Mouse (Mus musculus): ENCODE data around the gene Fen1.

Gene Fen1

GRCm38 (mm10) chr19:10216101-10216500 lies 12.1 kb upstream of the Fen1 start:
- no peak for DNase-seq (ENCODE audit: low read depth, low spot score)

- no peak for DNase-seq (ENCODE audit: low read depth, low spot score)
Measured at GRCm38 (mm10) chr19:10213796-10214471, 10.0 kb upstream of the Fen1 start.

- DNase-seq (ENCODE audit: low read depth, low spot score): no peak
Measured at GRCm38 (mm10) chr19:10210885-10211284, 6.9 kb upstream of the Fen1 start.

GRCm38 (mm10) chr19:10208851-10209250 lies 4.9 kb upstream of the Fen1 start:
- DNase-seq (ENCODE audit: low read depth, low spot score): no peak

DNA sequence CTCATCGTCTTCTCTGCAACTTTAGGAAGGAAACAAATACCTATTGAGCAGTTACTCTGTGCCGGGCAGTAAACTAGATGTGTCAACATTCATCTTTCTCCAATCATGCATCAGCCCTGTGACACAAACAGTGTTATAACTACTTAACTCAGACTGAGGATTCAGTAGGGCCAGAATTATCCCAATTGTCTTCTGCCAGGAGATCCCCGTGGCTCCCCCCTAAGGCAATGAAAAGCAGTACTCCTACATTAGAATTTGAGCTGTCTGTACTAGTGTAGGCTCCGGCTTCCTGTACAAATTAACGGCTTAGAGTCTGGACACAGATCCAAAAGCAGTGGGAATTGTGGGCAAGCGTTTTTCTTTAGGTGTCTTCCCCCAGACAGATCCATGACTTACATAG lies 1.1 kb upstream of the Fen1 start:
- DNase-seq (ENCODE audit: low read depth, low spot score): no peak

DNA sequence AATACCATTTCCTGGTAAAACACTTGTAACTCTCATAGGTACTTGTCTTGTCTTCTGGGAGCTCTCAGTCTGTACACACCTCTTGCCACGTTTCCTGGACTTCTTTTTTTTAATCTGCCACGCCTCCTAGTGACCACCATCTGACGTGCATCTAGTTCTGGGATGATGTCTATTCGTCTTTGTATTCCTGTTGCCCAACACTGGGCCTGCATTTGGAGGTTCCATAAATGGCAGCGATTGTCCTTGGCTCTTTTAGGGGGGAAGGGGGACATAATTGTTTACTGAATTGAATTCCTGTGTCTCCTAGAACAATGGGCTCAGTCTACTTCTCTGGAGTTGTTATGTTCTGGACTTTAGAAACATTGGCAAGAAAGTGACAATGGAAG lies 640 bp upstream of the Fen1 start:
- DNase-seq (ENCODE audit: low read depth, low spot score): no peak

GRCm38 (mm10) chr19:10203146-10203847 lies 672 bp downstream of the Fen1 start:
- DNase-seq (ENCODE audit: low read depth, low spot score): no peak

DNA sequence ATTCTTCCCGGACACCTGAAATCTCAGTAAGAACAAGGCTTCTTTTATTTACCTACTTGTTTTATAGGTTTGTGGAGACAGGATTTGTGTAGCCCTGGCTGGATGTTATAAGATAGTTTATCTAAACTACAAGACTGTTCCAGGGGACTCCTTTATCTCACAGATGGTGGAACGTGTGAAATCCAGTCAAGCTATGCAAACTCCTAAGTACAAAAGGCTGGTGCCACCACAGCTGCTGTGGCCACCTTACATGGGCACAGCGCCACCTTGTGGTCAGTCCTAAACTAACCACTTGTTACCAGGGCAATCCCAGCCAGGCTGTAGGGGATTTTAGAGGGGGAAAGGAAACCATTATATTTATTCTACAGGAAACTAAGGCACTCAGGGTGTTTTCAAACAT lies 5.2 kb downstream of the Fen1 start:
- peak; percentile 68 for DNase-seq (ENCODE audit: low read depth, low spot score)

GRCm38 (mm10) chr19:10198286-10198685 lies 5.7 kb downstream of the Fen1 start:
- no peak for DNase-seq (ENCODE audit: low read depth, low spot score)

GRCm38 (mm10) chr19:10197130-10197529 lies 6.8 kb downstream of the Fen1 start:
- DNase-seq (ENCODE audit: low read depth, low spot score): no peak

DNA sequence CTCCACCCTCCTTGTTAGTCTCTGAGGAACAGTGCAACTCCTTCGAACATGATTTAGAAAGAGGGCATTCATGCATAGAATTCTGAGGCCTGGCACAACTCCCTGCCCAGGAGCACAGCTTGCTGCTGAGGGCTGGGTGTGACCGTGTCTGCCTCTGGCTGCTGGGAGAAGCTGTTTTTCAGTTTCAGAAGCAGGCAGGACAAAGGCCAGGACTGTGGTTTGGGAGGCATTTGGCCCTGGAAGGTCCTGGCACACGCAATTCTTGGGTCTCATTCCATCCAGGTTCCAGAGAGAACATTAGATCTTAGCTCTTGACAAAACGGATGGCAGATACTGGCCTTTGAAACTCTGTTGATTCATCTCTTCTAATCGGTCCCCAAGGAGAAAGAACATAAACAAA lies 8.7 kb downstream of the Fen1 start:
- DNase-seq (ENCODE audit: low read depth, low spot score): no peak

DNA sequence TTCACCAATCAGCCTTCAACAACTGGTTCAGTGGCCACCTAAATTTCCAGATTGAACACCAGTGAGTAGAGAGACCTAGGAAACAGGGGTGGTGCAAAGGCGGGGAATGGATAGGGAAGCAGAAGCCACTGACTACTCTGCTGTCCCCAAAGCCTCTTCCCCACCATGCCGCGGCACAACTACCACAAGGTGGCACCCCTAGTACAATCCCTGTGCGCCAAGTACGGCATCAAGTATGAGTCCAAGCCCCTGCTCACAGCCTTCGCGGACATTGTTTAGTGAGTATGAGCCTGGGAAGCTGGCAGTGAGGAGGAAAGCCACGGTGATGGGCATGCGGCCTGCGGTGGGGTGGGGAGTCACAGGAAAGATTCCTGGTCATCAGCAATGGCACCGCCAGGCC lies 9.6 kb downstream of the Fen1 start:
- no peak for DNase-seq (ENCODE audit: low read depth, low spot score)

GRCm38 (mm10) chr19:10191326-10191725 lies 12.6 kb downstream of the Fen1 start:
- no peak for DNase-seq (ENCODE audit: low read depth, low spot score)

DNA sequence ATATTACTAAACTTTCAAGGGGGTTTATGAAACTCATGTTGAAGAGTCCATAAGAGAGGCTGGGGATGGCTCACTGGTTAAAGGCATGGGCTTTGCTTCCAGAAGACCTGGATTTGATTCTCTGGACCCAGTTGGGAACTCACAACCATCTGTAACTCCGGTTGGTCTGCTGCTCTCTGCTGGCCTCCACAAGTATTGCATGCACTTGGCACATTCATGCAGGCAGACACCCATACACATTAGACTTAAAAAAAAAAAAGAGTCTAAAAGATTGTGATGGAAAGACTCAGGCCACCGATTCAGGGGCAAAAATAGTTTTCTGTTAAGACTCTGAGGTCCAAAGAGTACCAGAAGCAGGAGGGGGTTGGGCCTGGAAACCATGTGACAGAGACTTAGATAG lies 13.2 kb downstream of the Fen1 start:
- no peak for DNase-seq (ENCODE audit: low read depth, low spot score)

- DNase-seq (ENCODE audit: low read depth, low spot score): no peak
Measured at GRCm38 (mm10) chr19:10189940-10190339, 14.0 kb downstream of the Fen1 start.

DNA sequence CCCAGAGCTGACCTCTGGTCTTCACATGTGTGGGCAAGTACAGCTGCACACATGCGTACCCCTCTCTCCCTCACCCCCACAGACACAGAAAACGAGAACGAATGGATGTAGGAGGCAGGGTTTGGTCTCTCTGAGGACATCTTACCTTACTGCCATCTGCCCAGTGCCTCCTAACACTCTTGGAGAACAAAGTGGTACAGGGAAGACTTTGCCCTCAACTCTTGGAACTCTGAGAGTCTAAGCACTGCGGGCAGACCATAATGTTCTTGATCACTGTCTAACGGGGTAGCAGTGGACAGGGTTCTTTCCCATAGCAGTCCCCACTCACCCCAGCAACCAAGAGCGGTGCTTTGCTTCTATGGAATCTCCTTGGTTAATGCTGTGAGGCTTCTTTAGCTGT lies 14.9 kb downstream of the Fen1 start:
- DNase-seq (ENCODE audit: low read depth, low spot score): no peak

DNA sequence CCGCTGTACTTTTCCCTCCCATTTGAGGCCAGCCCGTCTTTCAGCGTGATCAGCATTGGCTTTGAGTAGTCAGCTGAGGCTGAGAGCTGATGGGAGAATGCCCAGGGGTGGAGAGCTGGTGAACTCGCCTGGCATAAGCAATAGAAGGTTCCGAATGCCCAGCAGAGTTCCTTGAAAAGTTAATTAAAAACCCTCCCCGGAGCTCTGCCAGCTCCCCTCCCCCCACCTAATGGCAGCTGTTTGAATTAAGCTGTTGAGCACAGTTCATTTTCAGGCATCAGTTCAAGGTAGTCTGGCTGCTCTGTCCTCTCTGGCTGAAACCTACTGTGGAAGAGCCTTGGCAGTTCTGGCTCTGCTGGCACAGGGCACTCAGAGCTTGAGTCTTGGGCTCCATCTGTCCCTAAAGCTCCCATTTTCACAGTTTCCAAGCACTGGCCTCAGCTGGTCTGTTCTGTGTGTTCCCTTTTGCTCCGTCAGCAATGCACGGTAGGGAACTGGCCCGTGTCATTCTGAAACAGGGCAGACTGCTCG lies 15.6 kb downstream of the Fen1 start:
- peak; percentile 52 for DNase-seq (ENCODE audit: low read depth, low spot score)

- no peak for DNase-seq (ENCODE audit: low read depth, low spot score)
Measured at GRCm38 (mm10) chr19:10186569-10186968, 17.4 kb downstream of the Fen1 start.

GRCm38 (mm10) chr19:10185876-10186275 lies 18.1 kb downstream of the Fen1 start:
- no peak for DNase-seq (ENCODE audit: low read depth, low spot score)

DNA sequence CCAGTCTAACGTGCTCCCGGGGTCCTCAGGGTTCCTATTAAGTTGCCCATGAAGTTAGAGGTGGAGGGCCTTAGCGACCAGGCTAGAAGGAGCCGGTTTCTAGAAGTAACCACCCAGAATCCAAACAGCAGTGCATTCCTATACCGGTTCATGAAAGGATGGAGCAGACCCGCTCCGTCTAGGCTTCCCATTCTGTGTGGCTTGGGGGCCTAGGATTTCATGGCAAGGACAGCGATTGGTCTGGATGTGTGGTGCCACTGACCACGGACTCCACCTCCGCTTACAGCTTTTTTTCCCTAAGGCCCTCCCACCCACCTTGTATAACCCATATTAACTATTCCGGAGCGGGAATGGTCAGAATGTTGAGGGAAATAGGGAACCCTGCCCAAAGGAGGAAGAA lies 19.9 kb downstream of the Fen1 start:
- peak; percentile 46 for DNase-seq (ENCODE audit: low read depth, low spot score)

DNA sequence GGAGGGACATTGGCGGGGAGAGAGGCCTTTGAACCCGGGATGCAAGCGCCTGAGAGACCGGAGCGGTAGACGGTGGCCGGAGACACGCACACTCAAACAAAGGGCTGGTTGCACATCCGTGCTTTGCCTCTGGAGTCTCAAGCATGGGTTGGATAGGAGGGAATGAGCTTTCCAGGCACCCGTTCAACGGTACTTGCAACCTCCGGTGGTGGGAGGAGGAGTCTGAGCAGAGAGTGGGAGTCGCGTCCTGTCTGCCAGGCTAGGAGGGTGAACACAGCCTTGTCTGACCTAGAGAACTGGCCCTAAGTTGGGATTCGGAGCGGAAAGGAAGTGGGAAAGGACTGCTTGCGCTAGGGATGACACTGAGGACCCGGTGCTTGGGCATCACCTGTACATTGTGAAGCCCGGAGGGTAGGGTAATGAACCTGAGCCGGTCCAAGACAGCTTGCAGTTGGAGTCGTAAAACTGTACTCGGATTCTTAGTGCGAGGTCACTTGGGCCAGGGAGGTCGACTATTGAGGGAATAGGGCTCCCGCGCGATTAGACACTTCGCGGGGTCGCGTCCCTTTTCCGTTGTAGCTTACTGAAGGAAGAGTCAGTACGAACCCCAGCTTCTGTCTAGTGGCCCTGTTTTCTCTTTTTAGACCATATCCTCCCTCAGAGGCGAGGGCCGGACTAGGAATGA lies 20.5 kb downstream of the Fen1 start:
- DNase-seq (ENCODE audit: low read depth, low spot score): peak; percentile 48

DNA sequence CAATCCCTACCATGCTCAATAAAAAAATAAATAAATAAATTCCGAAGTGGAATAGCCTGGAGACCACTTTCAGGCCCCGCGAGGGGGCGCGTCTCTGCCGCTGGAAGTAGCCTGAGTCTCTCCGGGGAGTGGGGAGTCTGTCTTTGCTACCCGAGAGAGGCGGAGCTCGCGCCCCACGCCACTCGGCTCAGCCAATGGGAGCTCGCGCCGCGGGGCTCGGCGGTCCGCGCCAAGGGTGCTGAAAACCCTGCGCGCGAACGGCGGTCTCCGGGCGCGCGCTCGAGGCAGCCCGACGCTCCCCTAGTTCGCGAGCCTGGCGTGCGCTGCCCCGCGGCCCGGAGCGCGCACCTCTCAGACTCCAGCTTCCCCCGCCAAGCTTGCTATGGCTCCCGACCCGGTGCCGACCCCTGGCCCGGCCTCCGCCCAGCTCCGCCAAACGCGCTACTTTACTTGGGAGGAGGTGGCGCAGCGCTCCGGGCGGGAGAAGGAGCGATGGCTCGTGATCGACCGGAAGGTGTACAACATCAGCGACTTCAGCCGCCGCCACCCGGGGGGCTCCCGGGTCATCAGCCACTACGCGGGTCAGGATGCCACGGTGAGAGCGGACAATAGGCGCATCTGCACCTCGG lies 21.2 kb downstream of the Fen1 start, which contains the start of gene Fads1:
Gene Fads1, plus strand, starts transcription at position 219 of the 629 bp plus-strand sequence.
- DNase-seq (ENCODE audit: low read depth, low spot score): peak; percentile 84
